Mouse (Mus musculus): ENCODE results near the gene Tmem266.

DNA sequence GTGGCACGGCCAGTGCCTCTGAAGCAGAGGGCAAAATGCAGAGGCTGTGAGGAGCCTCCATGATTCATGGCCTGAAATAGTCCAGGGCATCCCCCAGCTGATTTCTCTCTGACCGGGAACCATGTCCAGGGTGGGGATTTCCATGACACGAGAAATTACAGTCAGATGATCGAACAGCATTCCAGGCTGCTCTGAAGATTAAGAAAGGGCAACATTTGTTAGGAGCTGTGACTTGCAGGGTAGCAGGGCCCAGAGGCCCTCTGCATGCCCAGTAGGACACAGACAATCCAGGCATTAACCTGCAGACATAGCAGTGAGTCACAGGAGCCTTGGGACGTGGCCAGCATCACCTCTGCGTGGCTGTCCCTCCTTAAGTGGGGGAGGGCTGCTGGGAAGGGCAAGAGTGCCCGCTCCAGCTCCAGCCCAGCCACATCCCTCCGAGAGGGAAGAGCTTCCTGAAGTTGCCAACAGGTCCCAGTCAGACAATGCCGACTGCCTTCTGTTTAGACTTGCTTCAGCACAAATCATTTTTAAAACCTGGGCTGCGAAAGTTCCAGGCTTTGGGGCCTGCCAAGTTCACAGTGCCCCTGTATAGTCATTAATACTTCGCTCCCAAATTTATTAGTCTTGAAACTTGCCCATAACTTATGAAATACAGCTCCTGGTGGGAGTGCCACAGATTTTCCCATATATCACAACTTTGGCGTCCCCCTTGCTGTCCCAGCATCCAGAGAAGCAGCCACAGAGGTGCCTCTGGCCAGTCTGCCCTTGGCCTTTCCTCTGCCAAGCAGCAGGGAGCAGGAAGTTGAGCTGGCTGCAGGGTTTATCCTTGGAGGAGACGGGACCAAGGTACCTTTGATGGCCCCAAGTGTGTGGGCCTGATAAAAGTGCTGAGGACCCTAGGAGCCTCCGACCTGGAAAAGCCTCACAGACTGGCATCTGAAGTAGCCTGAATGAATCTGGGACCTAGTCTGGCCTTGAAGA, 105.9 kb downstream of the Tmem266 start:
- TF ChIP-seq CTCF (IDR thresholded peaks at IDR 0.05; ENCODE audit: borderline replicate concordance, insufficient read depth, low read depth, low read length) (no peak), POLR2A (IDR thresholded peaks at IDR 0.05; ENCODE audit: borderline replicate concordance, insufficient read depth, low read length) (no peak)

All from cerebellum, adult 2 months (tissue).